Mouse (Mus musculus): ENCODE data around the gene Fzd2. TPM values are rescaled to one million over a fixed set of nuclear protein-coding genes. Genes with fewer than 3 reads are reported as not detected.
"Not testable (repeated sequence)": the region's sequence is repeated elsewhere in the genome, so short reads cannot be mapped to it uniquely, and the experiment has no call there.

Fzd2 gene
- polyA plus RNA-seq, 1 experiment from 2014 or later: 36.9 TPM

DNA sequence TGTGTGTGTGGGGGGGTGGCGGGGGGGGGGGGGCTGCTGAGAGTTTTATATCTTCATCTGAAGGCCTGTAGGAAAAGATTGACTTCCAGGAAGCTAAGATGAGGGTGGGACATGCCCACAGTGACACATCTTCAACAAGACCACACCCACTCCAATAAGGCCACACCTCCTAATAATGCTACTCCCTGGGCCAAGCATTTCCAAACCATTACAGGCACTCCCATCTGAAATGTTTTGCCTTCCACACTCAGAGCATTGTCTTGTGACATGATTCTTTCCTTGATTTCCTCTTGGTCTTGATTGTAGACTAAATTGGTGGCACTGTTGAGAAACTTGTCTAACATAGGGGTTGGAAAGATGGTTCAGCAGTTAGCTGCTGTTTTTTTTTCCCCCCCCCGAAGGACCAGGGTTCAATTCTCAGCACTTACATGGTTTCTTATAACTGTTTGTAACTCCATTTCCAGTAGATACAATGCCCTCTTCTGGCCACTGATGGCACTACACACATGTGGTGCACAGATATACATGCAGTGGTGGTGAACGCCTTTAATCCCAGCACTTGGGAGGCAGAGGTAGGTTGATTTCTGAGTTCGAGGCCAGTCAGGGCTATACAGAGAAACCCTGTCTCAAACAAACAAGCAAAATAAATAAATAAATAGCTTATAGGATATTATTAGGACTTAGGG is 17.6 kb upstream of the Fzd2 start:
- 92% methylated on average over 4 of the region's 4 CpGs for WGBS
- DNase-seq (ENCODE audit: low spot score): no peak
- Histone ChIP-seq H3K36me3 (no peaks in the 10 kb centered on the region), H3K4me1 (replicated peaks) (peaks cover 21% of the 10 kb centered on the region), H3K27me3 (ENCODE audit: insufficient read depth, poor library complexity, severe bottlenecking) (peaks cover 13% of the 10 kb centered on the region), H3K9me3 (peaks cover 7% of the 10 kb centered on the region; the same call in 1 of the 2 replicates), H3K4me3 (no peak overlapping the region), H3K27ac (no peak overlapping the region)

DNA sequence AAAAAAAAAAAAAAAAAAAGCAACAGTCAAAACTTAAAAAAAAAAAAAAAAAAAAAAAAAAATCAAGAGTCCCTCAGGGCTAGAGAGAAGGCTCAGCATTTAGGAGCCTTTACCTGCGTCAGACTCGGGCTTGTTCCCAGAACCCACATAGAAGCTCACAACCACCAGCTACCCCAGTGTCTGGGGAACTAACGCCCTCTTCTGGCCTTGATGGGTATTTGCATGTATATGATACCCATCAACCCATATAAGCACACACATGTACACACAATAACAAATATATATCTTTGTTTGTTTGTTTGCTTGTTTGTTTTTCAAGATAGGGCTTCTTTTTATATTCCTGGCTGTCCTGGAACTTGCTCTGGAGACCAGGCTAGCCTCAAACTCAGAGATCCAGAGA is 16.6 kb upstream of the Fzd2 start:
- WGBS: 71% methylated on average over 3 of the region's 3 CpGs
- DNase-seq (ENCODE audit: low spot score): no peak
- Histone ChIP-seq H3K4me1 (replicated peaks) (peaks cover 12% of the 10 kb centered on the region), H3K9me3 (peaks cover 7% of the 10 kb centered on the region; the same call in 1 of the 2 replicates), H3K4me3 (no peak overlapping the region), H3K27me3 (ENCODE audit: insufficient read depth, poor library complexity, severe bottlenecking) (peaks cover 5% of the 10 kb centered on the region; the same call in 1 of the 2 replicates), H3K36me3 (no peaks in the 10 kb centered on the region), H3K27ac (no peak overlapping the region)

DNA sequence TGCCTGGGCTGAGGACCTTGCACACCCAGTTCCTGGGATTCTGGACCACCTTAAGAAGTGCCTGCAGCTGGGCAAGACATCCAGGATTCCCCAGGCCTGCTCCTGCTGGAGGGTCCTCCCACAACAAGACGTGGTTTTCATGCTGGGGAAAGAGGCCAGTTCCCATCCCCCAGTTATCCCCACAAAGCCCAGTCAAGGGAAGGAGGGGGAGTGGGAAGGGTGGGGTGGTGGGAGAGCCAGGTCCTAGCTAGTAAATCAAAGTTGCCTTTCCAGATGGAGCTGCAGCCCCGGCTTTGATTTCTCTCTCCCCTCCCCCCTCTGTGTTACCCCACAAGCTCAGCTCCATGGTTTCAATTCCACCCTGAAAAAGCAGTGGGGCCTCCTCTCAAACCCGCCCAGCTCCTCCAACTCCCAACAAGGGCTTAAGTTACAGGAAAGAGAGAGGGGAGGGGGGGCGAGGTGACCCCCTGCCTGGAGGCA is 8.8 kb upstream of the Fzd2 start:
- Histone ChIP-seq H3K4me3 (peak overlapping the region; percentile 24), H3K27ac (peak overlapping the region; percentile 89), H3K4me1 (replicated peaks) (peaks cover 18% of the 10 kb centered on the region), H3K9me3 (no peaks in the 10 kb centered on the region), H3K36me3 (no peaks in the 10 kb centered on the region), H3K27me3 (ENCODE audit: insufficient read depth, poor library complexity, severe bottlenecking) (peaks cover 9% of the 10 kb centered on the region)
- WGBS: 13% methylated on average over 4 of the region's 4 CpGs
- DNase-seq (ENCODE audit: low spot score): peak; percentile 65

DNA sequence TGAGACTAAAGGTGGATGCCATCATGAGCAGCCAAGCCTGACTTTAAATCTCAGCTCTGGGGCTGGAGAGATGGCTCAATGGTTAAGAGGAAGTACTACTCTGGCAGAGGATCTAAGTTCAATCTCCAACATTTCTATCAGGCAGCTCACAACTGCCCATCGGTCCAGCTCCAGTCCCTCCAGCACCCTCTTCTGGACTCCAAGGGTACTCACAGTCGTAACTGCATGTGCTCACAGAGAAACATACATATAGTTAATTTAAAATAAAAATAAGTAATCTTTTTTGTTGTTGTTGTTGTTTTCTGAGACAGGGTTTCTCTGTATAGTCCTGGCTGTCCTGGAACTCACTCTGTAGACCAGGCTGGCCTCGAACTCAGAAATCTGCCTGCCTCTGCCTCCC is 4.3 kb upstream of the Fzd2 start:
- DNase-seq (ENCODE audit: low spot score): no peak
- Histone ChIP-seq H3K27ac (no peak overlapping the region), H3K4me3 (no peak overlapping the region), H3K9me3 (no peaks in the 10 kb centered on the region), H3K4me1 (replicated peaks) (peaks cover 34% of the 10 kb centered on the region), H3K27me3 (ENCODE audit: insufficient read depth, poor library complexity, severe bottlenecking) (peaks cover 17% of the 10 kb centered on the region), H3K36me3 (no peaks in the 10 kb centered on the region)
- WGBS: 86% methylated on average over 3 of the region's 3 CpGs

DNA sequence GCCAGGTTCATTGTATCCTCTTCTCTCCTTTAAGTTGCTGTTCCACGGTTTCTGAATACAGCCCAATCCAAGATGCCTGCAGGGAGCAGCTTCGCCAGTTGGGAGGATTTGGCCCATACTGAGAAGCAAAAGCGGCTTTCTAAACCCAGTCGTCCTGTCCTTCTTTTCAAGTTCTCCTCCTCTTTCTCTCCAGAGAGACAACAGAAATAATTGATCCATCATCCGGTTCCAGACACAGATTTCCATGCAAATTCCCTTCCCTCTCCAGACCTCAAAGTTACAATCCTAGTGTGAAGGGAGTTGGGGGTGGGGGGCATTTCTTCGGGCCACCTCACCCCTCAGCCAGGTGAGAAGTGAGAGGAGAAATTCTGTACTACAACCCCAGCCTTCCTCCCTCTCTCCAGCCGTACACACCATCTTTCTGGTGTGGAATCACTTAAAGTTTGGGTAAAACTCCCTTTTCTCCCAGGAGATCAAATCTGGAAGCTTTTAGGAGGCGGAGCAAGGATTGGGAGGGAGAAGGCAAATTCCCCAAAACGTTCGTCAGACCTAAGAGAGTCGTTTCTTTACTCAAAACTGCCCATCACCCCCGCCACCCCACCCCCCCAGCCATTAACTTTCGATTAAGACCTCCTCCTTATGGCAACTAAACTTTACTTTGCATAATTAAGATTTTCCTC is 1.2 kb upstream of the Fzd2 start:
- H3K4me3 ChIP-seq: peak overlapping the region; percentile 79
- DNase-seq (ENCODE audit: low spot score): no peak
- peaks cover 23% of the 10 kb centered on the region for H3K27me3 ChIP-seq (ENCODE audit: insufficient read depth, poor library complexity, severe bottlenecking)
- 1% methylated on average over 13 of the region's 13 CpGs for WGBS
- peak overlapping the region; percentile 99 for H3K27ac ChIP-seq
- peaks cover 5% of the 10 kb centered on the region; the same call in 1 of the 2 replicates for H3K36me3 ChIP-seq
- H3K4me1 ChIP-seq (replicated peaks): peaks cover 47% of the 10 kb centered on the region
- H3K9me3 ChIP-seq: no peaks in the 10 kb centered on the region

DNA sequence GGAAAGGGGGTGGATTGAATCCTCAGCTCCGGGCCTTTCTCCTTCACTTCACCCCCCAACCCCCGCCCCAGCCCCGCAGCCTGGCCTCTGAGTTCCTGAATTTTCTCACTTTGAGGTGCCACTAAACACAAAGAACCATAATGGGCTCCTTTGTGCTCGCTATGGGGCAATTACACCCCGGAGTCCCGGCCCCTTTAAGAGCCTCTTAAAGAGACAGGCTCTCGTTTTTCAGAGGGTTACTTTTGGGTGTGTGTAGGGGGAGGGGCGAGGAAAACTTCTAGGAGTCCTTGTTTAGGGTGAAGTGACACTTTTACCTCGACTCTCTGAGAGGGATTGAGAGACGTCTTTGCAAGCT is 723 bp upstream of the Fzd2 start:
- Histone ChIP-seq H3K4me3 (peak overlapping the region; percentile 79), H3K27ac (peak overlapping the region; percentile 99), H3K9me3 (no peaks in the 10 kb centered on the region), H3K4me1 (replicated peaks) (peaks cover 52% of the 10 kb centered on the region), H3K27me3 (ENCODE audit: insufficient read depth, poor library complexity, severe bottlenecking) (peaks cover 23% of the 10 kb centered on the region), H3K36me3 (peaks cover 5% of the 10 kb centered on the region; the same call in 1 of the 2 replicates)
- under 1% methylated on average over 10 of the region's 10 CpGs for WGBS
- DNase-seq (ENCODE audit: low spot score): peak; percentile 86

DNA sequence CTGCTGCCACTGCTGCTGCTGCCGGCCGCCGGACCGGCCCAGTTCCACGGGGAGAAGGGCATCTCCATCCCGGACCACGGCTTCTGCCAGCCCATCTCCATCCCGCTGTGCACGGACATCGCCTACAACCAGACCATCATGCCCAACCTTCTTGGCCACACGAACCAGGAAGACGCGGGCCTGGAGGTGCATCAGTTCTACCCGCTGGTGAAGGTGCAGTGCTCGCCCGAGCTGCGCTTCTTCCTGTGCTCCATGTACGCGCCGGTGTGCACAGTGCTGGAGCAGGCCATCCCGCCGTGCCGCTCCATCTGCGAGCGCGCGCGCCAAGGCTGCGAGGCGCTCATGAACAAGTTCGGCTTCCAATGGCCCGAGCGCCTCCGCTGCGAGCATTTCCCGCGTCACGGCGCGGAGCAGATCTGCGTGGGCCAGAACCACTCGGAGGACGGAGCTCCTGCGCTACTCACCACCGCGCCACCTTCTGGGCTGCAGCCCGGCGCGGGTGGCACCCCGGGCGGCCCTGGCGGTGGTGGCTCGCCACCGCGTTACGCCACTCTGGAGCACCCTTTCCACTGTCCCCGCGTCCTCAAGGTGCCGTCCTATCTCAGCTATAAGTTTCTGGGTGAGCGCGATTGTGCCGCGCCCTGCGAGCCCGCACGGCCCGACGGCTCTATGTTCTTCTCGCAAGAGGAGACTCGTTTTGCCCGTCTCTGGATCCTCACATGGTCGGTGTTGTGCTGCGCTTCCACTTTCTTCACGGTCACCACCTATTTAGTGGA is 769 bp downstream of the Fzd2 start:
- H3K4me3 ChIP-seq: peak overlapping the region; percentile 79
- peaks cover 5% of the 10 kb centered on the region; the same call in 1 of the 2 replicates for H3K36me3 ChIP-seq
- H3K4me1 ChIP-seq (replicated peaks): peaks cover 67% of the 10 kb centered on the region
- no peaks in the 10 kb centered on the region for H3K9me3 ChIP-seq
- DNase-seq (ENCODE audit: low spot score): no peak
- under 1% methylated on average over 74 of the region's 74 CpGs for WGBS
- H3K27ac ChIP-seq: peak overlapping the region; percentile 99
- H3K27me3 ChIP-seq (ENCODE audit: insufficient read depth, poor library complexity, severe bottlenecking): peaks cover 35% of the 10 kb centered on the region

DNA sequence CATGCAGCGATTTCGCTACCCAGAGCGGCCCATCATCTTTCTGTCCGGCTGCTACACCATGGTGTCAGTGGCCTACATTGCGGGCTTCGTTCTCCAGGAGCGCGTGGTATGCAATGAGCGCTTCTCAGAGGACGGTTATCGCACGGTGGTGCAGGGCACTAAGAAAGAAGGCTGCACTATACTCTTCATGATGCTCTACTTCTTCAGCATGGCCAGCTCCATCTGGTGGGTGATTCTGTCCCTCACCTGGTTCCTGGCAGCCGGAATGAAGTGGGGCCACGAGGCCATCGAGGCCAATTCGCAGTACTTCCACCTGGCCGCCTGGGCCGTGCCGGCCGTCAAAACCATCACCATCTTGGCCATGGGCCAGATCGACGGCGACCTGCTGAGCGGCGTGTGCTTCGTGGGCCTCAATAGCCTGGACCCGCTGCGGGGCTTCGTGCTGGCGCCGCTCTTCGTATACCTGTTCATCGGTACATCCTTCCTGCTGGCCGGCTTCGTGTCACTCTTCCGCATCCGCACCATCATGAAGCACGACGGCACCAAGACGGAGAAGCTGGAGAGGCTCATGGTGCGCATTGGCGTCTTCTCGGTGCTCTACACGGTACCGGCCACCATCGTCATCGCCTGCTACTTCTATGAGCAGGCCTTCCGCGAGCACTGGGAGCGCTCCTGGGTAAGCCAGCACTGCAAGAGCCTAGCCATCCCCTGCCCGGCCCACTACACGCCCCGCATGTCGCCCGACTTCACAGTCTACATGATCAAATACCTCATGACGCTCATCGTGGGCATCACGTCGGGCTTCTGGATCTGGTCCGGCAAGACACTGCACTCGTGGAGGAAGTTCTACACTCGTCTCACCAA is 1.6 kb downstream of the Fzd2 start:
- under 1% methylated on average over 62 of the region's 62 CpGs for WGBS
- H3K4me3 ChIP-seq: peak overlapping the region; percentile 79
- H3K36me3 ChIP-seq: peaks cover 5% of the 10 kb centered on the region; the same call in 1 of the 2 replicates
- H3K27me3 ChIP-seq (ENCODE audit: insufficient read depth, poor library complexity, severe bottlenecking): peaks cover 38% of the 10 kb centered on the region
- peak; percentile 70 for DNase-seq (ENCODE audit: low spot score)
- peaks cover 75% of the 10 kb centered on the region for H3K4me1 ChIP-seq (replicated peaks)
- H3K9me3 ChIP-seq: no peaks in the 10 kb centered on the region
- H3K27ac ChIP-seq: peak overlapping the region; percentile 99

DNA sequence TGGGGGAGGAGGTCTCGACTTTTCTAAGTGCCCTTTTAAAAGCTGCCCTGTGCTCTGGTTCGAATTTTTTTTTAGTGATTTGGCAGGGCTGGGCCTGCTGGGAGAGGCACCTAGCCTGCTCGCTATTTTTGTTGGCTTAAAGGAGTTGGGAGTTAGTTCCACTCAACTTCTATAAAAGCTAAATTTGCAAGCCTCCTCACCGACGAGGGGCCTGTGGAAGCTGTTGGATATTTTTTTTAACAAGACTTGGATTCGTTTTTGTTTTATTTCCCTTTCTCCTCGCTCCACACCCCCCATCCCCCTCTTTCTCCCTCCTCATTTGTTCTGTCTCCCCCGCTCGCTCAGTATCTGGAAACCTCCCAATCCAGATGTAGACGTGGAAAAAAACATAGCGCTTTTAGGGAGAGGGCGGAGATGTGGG is 2.6 kb downstream of the Fzd2 start:
- no peak for DNase-seq (ENCODE audit: low spot score)
- Histone ChIP-seq H3K27me3 (ENCODE audit: insufficient read depth, poor library complexity, severe bottlenecking) (peaks cover 46% of the 10 kb centered on the region), H3K36me3 (peaks cover 5% of the 10 kb centered on the region; the same call in 1 of the 2 replicates), H3K4me1 (replicated peaks) (peaks cover 85% of the 10 kb centered on the region), H3K27ac (peak overlapping the region; percentile 99), H3K4me3 (peak overlapping the region; percentile 79), H3K9me3 (no peaks in the 10 kb centered on the region)
- WGBS: under 1% methylated on average over 12 of the region's 12 CpGs

DNA sequence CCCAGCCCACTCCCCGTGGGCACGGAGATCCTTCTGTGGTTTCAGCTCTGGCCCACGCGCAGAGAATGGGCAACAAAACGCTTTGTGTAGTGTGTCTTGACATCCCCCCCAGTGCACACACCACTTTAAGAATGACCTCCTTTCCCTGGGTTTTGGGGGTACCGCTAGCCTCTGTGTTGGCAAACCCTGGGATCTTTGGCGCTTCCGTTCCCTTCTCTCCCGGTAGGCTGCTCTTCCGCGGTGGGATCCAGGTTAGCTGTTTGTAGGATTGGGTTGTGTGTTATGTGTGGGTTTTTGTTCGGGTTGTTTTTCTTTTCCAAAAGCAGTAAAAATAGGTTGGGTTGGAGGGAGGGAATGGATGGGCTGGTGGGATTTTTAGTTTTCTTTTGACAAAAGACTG is 3.0 kb downstream of the Fzd2 start:
- not testable (repeated sequence) for DNase-seq (ENCODE audit: low spot score)
- Histone ChIP-seq H3K27ac (peak overlapping the region; percentile 99), H3K27me3 (ENCODE audit: insufficient read depth, poor library complexity, severe bottlenecking) (peaks cover 50% of the 10 kb centered on the region)

DNA sequence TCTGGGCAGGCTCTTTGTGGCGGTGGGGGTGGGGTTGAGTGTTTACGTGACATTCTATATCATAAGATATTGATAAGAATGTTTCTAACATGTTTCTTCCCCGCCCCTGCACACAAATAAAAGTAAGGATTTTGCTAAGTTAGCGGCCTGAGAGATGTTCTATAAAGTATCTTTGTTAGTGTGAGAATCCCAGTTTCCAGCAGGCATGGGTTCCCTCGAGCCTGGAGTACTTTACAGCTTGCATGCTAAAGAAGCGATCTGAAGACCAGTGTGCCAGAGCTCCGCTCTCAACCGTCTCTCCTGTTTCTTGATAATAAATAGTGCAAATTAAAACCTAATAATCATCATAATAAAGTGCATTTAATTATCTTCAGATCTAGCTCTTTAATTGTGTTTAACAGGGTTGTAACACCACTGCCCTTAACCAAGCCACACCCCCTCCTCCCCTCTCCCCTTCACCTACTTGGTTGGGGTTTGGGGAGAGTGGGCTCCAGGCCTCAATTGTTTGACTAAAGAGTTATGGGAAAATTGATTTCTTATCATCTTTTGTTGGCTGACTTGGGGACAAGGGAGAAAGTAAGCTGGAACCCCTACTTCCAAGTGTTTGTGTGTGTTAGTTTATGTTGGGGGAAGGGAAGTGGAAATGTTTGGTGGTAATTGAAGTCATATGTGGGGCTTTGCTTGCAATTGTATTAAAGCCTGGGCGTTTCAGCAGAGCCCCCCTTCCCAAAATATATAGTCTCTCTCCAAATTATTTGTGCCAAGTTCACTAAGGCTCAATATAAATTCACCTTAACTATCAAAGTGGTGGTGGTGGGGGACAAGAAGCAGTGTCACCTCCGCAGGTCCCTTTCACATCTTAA is 3.7 kb downstream of the Fzd2 start:
- no peak for DNase-seq (ENCODE audit: low spot score)

More for the DNA sequence above, 3.0 kb downstream of the Fzd2 start:
- WGBS: under 1% methylated on average over 12 of the region's 12 CpGs
- H3K36me3 ChIP-seq, H3K9me3 ChIP-seq: not testable (repeated sequence)
- Histone ChIP-seq H3K4me3 (peak overlapping the region; percentile 79), H3K4me1 (replicated peaks) (peaks cover 84% of the 10 kb centered on the region)

More for the DNA sequence above, 3.7 kb downstream of the Fzd2 start:
- H3K4me3 ChIP-seq: peak overlapping the region; percentile 79
- 7% methylated on average over 10 of the region's 10 CpGs for WGBS
- peaks cover 5% of the 10 kb centered on the region; the same call in 1 of the 2 replicates for H3K36me3 ChIP-seq
- H3K27me3 ChIP-seq (ENCODE audit: insufficient read depth, poor library complexity, severe bottlenecking): peaks cover 58% of the 10 kb centered on the region
- peak overlapping the region; percentile 99 for H3K27ac ChIP-seq
- no peaks in the 10 kb centered on the region for H3K9me3 ChIP-seq
- H3K4me1 ChIP-seq (replicated peaks): peaks cover 77% of the 10 kb centered on the region

Measured in hindbrain, embryonic 10.5 days (tissue).